Mouse (Mus musculus): ENCODE measurements around the gene Olfr68. TPM values are rescaled to one million over a fixed set of nuclear protein-coding genes. Genes with fewer than 3 reads are reported as not detected.

Olfr68 gene
- not detected for polyA plus RNA-seq (2014; fragmentation: Illumina TruSeq; extraction: RNeasy Lipid Tissue Mini Kit (QIAGEN cat#74804); ENCODE audit: low read depth, low replicate concordance)

DNA sequence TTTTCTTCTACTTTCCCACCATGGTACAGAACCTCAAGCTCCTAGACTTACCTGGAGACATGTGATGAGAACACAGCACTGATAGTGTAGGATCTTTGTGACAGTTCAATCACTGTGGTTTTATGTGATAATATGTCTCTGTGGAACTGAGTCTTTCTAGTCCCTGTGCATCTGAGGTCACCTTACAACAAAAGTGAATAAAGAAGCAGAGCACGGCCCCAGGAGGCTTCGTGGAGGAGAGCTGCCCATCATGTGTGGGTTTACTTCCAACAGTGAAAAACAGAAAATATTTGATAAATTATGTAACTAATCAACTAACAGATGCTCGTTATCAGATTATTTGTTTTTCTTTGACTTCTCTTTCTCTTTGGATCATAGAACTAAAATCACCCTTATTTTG, at the start of gene Olfr68:
Gene Olfr68 (minus strand): TSS at position 101 of the 400 bp plus-strand sequence.

DNA sequence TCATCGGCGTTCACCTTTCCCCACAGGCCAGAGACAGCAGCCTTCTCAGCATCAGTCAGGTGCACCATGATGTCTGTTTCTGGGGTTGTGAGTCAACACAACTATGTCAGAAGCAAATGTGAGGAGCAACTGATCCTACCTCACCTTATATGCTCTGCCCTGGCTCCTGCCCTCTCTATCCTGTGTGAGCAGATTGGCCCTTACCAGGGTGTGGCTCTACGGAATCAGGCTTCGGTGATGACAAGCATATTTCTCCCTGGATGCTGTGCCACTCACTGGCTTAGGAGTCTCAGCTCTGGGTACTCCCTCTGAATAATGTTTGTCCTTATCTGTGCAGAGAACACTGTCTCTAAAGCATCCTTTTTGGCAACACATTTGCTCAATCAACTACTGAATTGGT, 48.3 kb upstream of the Olfr68 start, which contains the start of gene Hbb-bs:
Gene Hbb-bs (minus strand): TSS at position 289 of the 400 bp plus-strand sequence.

DNA sequence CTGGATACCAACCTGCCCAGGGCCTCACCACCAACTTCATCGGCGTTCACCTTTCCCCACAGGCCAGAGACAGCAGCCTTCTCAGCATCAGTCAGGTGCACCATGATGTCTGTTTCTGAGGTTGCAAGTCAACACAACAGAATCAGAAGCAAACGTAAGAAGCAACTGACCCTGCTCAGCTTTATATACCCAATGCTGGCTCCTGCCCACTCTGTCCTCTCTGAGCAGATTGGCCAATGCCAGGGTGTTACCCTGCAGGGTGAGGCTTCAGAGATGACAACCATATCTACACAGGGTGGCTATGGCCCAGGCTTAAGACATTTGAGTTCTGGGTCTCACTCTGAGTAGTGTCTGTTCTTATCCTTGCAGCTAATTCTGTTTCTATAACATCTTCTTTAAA, 34.3 kb upstream of the Olfr68 start, which contains the start of gene Hbb-bt:
Gene Hbb-bt (minus strand): TSS at position 231 of the 400 bp plus-strand sequence.

DNA sequence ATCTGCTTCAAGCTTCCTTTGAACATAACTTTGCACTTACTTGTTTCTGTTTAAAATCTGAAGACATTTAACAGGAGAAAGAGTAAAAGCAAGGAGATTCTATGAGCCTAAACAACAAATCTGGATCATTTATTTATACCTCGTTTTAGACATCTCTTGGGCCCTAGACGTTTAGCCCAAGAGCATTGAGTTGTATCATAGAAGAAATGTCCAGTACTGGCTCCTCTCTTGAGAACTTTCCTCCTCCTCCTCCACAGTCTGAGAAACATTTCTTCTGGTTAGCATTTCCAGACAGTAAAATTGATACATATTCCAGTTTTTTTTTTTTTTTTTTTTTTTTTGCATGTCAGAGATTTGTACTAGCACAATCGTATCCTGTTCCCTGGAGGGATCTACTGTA, 12.2 kb upstream of the Olfr68 start, which contains the start of gene Olfr67:
Gene Olfr67 (minus strand): TSS at position 101 of the 400 bp plus-strand sequence.

DNA sequence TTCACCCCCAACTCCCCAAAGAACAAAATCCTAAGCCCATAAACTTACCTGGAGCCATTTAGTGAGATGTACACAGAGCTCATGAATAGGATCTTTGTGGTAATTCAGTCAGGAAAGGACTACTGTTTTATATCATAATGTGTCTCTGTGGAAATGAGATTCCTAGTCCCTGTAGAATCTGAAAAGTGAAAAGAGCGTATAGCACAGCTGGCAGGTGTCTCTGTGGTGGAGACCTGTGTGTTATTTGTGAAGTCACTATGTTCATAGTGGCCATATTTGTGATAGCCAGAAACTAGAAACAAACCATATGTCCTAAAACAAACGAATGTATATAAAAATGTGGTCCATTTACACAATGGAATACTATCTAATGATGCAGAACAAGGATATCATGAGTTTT, 8.0 kb downstream of the Olfr68 start, which contains the start of gene Olfr69:
Gene Olfr69 (minus strand): TSS at position 101 of the 400 bp plus-strand sequence.

DNA sequence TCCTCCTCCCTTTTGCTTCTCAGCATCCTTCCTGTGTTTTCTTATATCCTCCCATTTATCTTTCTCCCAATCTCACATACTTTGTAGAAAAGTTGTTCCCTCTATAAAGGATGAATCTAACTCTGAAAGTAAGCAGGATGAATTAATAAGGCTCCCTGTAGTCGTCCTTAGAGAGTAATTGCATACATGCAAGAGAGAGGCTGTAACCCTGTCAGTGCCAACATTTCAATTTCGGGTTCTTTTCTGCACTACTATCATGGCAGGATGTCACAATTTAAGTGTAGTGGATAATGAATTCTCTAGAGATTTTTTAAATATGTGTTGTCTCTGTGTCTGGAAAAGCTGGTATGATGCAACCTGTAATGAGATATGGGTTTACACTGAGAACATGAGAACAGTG, 22.3 kb downstream of the Olfr68 start, which contains the start of gene Olfr630:
Gene Olfr630 (minus strand): TSS at position 101 of the 400 bp plus-strand sequence.

DNA sequence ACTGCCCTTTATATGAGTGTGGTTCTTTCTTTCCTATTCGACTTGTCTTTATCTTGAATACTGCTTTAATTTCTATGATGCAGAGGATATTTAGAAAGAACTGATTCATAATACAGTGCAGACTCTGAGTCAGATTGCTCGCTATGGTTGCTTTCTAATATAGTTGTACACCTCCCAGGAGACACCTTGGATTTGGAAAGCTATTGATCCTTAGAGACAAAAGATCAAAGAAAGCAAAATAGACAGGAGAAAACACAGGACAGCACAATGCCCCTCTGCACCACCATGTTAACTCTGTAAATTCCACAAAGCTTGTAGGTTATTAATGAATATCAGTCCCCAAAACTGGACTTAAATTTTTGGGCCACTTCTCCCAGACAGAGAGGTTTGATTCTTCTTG, 34.7 kb downstream of the Olfr68 start, which contains the start of gene Olfr629:
Gene Olfr629 (minus strand): TSS at position 101 of the 400 bp plus-strand sequence.

DNA sequence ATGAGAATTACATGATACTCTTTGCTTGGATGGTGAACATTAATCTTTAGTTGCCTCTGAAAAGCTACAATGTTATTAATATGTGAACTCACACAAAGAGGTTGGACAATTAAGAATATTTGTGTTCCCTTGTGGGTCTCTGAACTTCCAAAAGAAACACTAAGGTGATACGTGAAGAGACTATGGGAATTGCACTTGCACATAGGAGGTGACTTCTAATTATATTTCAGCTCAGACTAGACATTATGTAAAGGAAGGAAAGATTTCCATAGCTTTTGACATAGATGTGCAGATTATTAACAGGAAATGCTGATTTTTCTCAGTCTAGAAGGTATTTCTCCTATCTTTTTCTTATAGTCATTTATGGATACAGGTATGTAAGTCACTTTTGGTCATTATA, 49.4 kb downstream of the Olfr68 start, which contains the start of gene Olfr628:
Gene Olfr628 (plus strand): TSS at position 301 of the 400 bp plus-strand sequence.

Other genes starting within 250 kb of the Olfr68 start
- not detected for gene Olfr612, start 237.0 kb downstream of the Olfr68 start, polyA plus RNA-seq (2014; fragmentation: Illumina TruSeq; extraction: RNeasy Lipid Tissue Mini Kit (QIAGEN cat#74804); ENCODE audit: low read depth, low replicate concordance)
- not detected for gene Olfr613, start 231.6 kb downstream of the Olfr68 start, polyA plus RNA-seq (2014; fragmentation: Illumina TruSeq; extraction: RNeasy Lipid Tissue Mini Kit (QIAGEN cat#74804); ENCODE audit: low read depth, low replicate concordance)
- gene Olfr615, start 223.6 kb downstream of the Olfr68 start, polyA plus RNA-seq (2014; fragmentation: Illumina TruSeq; extraction: RNeasy Lipid Tissue Mini Kit (QIAGEN cat#74804); ENCODE audit: low read depth, low replicate concordance) = not detected
- gene Olfr616, start 210.6 kb downstream of the Olfr68 start, polyA plus RNA-seq (2014; fragmentation: Illumina TruSeq; extraction: RNeasy Lipid Tissue Mini Kit (QIAGEN cat#74804); ENCODE audit: low read depth, low replicate concordance) = not detected
- gene Olfr617, start 206.6 kb downstream of the Olfr68 start, polyA plus RNA-seq (2014; fragmentation: Illumina TruSeq; extraction: RNeasy Lipid Tissue Mini Kit (QIAGEN cat#74804); ENCODE audit: low read depth, low replicate concordance) = not detected
- gene Olfr618, start 189.6 kb downstream of the Olfr68 start, polyA plus RNA-seq (2014; fragmentation: Illumina TruSeq; extraction: RNeasy Lipid Tissue Mini Kit (QIAGEN cat#74804); ENCODE audit: low read depth, low replicate concordance) = not detected
- gene Olfr619, start 179.1 kb downstream of the Olfr68 start, polyA plus RNA-seq (2014; fragmentation: Illumina TruSeq; extraction: RNeasy Lipid Tissue Mini Kit (QIAGEN cat#74804); ENCODE audit: low read depth, low replicate concordance) = not detected
- gene Olfr620, start 167.2 kb downstream of the Olfr68 start, polyA plus RNA-seq (2014; fragmentation: Illumina TruSeq; extraction: RNeasy Lipid Tissue Mini Kit (QIAGEN cat#74804); ENCODE audit: low read depth, low replicate concordance) = not detected
- gene Olfr622, start 137.0 kb downstream of the Olfr68 start, polyA plus RNA-seq (2014; fragmentation: Illumina TruSeq; extraction: RNeasy Lipid Tissue Mini Kit (QIAGEN cat#74804); ENCODE audit: low read depth, low replicate concordance) = not detected
- gene Olfr623, start 116.0 kb downstream of the Olfr68 start, polyA plus RNA-seq (2014; fragmentation: Illumina TruSeq; extraction: RNeasy Lipid Tissue Mini Kit (QIAGEN cat#74804); ENCODE audit: low read depth, low replicate concordance) = not detected
- gene Olfr624, start 108.5 kb downstream of the Olfr68 start, polyA plus RNA-seq (2014; fragmentation: Illumina TruSeq; extraction: RNeasy Lipid Tissue Mini Kit (QIAGEN cat#74804); ENCODE audit: low read depth, low replicate concordance) = 0.13 TPM
- not detected for gene Olfr625-ps1, start 97.0 kb downstream of the Olfr68 start, polyA plus RNA-seq (2014; fragmentation: Illumina TruSeq; extraction: RNeasy Lipid Tissue Mini Kit (QIAGEN cat#74804); ENCODE audit: low read depth, low replicate concordance)
- not detected for gene Olfr243, start 65.0 kb downstream of the Olfr68 start, polyA plus RNA-seq (2014; fragmentation: Illumina TruSeq; extraction: RNeasy Lipid Tissue Mini Kit (QIAGEN cat#74804); ENCODE audit: low read depth, low replicate concordance)
- gene Olfr628, start 49.3 kb downstream of the Olfr68 start, polyA plus RNA-seq (2014; fragmentation: Illumina TruSeq; extraction: RNeasy Lipid Tissue Mini Kit (QIAGEN cat#74804); ENCODE audit: low read depth, low replicate concordance) = not detected
- gene Olfr629, start 34.8 kb downstream of the Olfr68 start, polyA plus RNA-seq (2014; fragmentation: Illumina TruSeq; extraction: RNeasy Lipid Tissue Mini Kit (QIAGEN cat#74804); ENCODE audit: low read depth, low replicate concordance) = not detected
- gene Olfr630, start 22.4 kb downstream of the Olfr68 start, polyA plus RNA-seq (2014; fragmentation: Illumina TruSeq; extraction: RNeasy Lipid Tissue Mini Kit (QIAGEN cat#74804); ENCODE audit: low read depth, low replicate concordance) = not detected
- not detected for gene Olfr69, start 8.1 kb downstream of the Olfr68 start, polyA plus RNA-seq (2014; fragmentation: Illumina TruSeq; extraction: RNeasy Lipid Tissue Mini Kit (QIAGEN cat#74804); ENCODE audit: low read depth, low replicate concordance)
- gene Olfr67, start 12.1 kb upstream of the Olfr68 start, polyA plus RNA-seq (2014; fragmentation: Illumina TruSeq; extraction: RNeasy Lipid Tissue Mini Kit (QIAGEN cat#74804); ENCODE audit: low read depth, low replicate concordance) = not detected
- 14.4 TPM for gene Hbb-bt, start 34.3 kb upstream of the Olfr68 start, polyA plus RNA-seq (2014; fragmentation: Illumina TruSeq; extraction: RNeasy Lipid Tissue Mini Kit (QIAGEN cat#74804); ENCODE audit: low read depth, low replicate concordance)
- 131 TPM for gene Hbb-bs, start 48.4 kb upstream of the Olfr68 start, polyA plus RNA-seq (2014; fragmentation: Illumina TruSeq; extraction: RNeasy Lipid Tissue Mini Kit (QIAGEN cat#74804); ENCODE audit: low read depth, low replicate concordance)
- not detected for gene Hbb-bh2, start 60.8 kb upstream of the Olfr68 start, polyA plus RNA-seq (2014; fragmentation: Illumina TruSeq; extraction: RNeasy Lipid Tissue Mini Kit (QIAGEN cat#74804); ENCODE audit: low read depth, low replicate concordance)
- gene Hbb-bh1, start 63.5 kb upstream of the Olfr68 start, polyA plus RNA-seq (2014; fragmentation: Illumina TruSeq; extraction: RNeasy Lipid Tissue Mini Kit (QIAGEN cat#74804); ENCODE audit: low read depth, low replicate concordance) = not detected
- not detected for gene Hbb-y, start 73.5 kb upstream of the Olfr68 start, polyA plus RNA-seq (2014; fragmentation: Illumina TruSeq; extraction: RNeasy Lipid Tissue Mini Kit (QIAGEN cat#74804); ENCODE audit: low read depth, low replicate concordance)
- not detected for gene Olfr66, start 106.6 kb upstream of the Olfr68 start, polyA plus RNA-seq (2014; fragmentation: Illumina TruSeq; extraction: RNeasy Lipid Tissue Mini Kit (QIAGEN cat#74804); ENCODE audit: low read depth, low replicate concordance)
- gene Olfr64, start 114.8 kb upstream of the Olfr68 start, polyA plus RNA-seq (2014; fragmentation: Illumina TruSeq; extraction: RNeasy Lipid Tissue Mini Kit (QIAGEN cat#74804); ENCODE audit: low read depth, low replicate concordance) = not detected
- gene Olfr65, start 123.8 kb upstream of the Olfr68 start, polyA plus RNA-seq (2014; fragmentation: Illumina TruSeq; extraction: RNeasy Lipid Tissue Mini Kit (QIAGEN cat#74804); ENCODE audit: low read depth, low replicate concordance) = not detected
- not detected for gene Olfr631, start 149.1 kb upstream of the Olfr68 start, polyA plus RNA-seq (2014; fragmentation: Illumina TruSeq; extraction: RNeasy Lipid Tissue Mini Kit (QIAGEN cat#74804); ENCODE audit: low read depth, low replicate concordance)
- not detected for gene Olfr632, start 154.6 kb upstream of the Olfr68 start, polyA plus RNA-seq (2014; fragmentation: Illumina TruSeq; extraction: RNeasy Lipid Tissue Mini Kit (QIAGEN cat#74804); ENCODE audit: low read depth, low replicate concordance)
- gene Olfr633, start 164.7 kb upstream of the Olfr68 start, polyA plus RNA-seq (2014; fragmentation: Illumina TruSeq; extraction: RNeasy Lipid Tissue Mini Kit (QIAGEN cat#74804); ENCODE audit: low read depth, low replicate concordance) = not detected
- gene Olfr635, start 191.5 kb upstream of the Olfr68 start, polyA plus RNA-seq (2014; fragmentation: Illumina TruSeq; extraction: RNeasy Lipid Tissue Mini Kit (QIAGEN cat#74804); ENCODE audit: low read depth, low replicate concordance) = not detected
- not detected for gene Olfr638, start 219.0 kb upstream of the Olfr68 start, polyA plus RNA-seq (2014; fragmentation: Illumina TruSeq; extraction: RNeasy Lipid Tissue Mini Kit (QIAGEN cat#74804); ENCODE audit: low read depth, low replicate concordance)
- not detected for gene Olfr639, start 237.6 kb upstream of the Olfr68 start, polyA plus RNA-seq (2014; fragmentation: Illumina TruSeq; extraction: RNeasy Lipid Tissue Mini Kit (QIAGEN cat#74804); ENCODE audit: low read depth, low replicate concordance)
- not detected for gene Olfr640, start 245.9 kb upstream of the Olfr68 start, polyA plus RNA-seq (2014; fragmentation: Illumina TruSeq; extraction: RNeasy Lipid Tissue Mini Kit (QIAGEN cat#74804); ENCODE audit: low read depth, low replicate concordance)

Measured in liver, adult 10 weeks (tissue).